Mouse (Mus musculus): ENCODE measurements around the gene Trp73. TPM values are rescaled to one million over a fixed set of nuclear protein-coding genes. Genes with fewer than 3 reads are reported as not detected.

Gene Trp73
- not detected for polyA plus RNA-seq (2014; fragmentation: Illumina TruSeq; extraction: RNeasy Lipid Tissue Mini Kit (QIAGEN cat#74804); ENCODE audit: low read depth, low replicate concordance)

DNA sequence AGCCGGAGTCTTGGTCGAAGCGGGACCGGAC is at the start of gene Trp73:
Gene Trp73 (minus strand): TSS at position 27 of the 31 bp plus-strand sequence.

DNA sequence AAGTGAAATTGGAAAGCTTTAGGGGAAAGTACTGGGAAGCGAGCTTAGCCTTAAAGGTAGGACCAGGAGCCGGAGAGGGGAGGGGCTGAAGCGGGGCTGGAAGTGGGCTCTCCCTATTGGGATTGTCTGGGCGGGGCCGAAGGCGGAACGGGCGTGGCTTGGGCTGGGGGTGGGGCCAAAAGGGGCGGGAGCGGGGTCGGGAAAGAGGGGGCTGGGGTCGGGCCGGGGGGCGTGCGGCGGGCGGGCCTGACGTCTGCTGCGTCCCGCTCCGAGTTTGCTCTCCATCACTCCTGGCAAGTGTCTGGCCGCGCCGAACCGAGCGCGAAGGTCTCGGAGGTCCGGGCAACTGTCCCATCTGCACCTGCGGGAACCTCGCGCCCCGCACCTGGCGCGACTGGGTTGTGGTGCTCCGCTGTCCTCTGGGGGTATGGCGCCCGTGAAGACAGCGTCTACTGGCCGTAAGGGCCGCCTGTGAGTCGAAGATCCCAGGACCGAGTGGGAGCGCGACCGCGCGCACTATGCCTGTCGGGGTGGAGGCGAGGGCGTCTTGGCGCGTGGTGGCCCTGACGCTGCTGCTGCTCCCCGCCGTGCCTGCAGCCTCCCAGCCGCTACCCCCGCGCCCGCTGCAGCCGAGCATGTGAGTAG is 30.6 kb upstream of the Trp73 start, which contains the start of gene Megf6:
Gene Megf6 (plus strand): TSS at position 225 of the 645 bp plus-strand sequence.

DNA sequence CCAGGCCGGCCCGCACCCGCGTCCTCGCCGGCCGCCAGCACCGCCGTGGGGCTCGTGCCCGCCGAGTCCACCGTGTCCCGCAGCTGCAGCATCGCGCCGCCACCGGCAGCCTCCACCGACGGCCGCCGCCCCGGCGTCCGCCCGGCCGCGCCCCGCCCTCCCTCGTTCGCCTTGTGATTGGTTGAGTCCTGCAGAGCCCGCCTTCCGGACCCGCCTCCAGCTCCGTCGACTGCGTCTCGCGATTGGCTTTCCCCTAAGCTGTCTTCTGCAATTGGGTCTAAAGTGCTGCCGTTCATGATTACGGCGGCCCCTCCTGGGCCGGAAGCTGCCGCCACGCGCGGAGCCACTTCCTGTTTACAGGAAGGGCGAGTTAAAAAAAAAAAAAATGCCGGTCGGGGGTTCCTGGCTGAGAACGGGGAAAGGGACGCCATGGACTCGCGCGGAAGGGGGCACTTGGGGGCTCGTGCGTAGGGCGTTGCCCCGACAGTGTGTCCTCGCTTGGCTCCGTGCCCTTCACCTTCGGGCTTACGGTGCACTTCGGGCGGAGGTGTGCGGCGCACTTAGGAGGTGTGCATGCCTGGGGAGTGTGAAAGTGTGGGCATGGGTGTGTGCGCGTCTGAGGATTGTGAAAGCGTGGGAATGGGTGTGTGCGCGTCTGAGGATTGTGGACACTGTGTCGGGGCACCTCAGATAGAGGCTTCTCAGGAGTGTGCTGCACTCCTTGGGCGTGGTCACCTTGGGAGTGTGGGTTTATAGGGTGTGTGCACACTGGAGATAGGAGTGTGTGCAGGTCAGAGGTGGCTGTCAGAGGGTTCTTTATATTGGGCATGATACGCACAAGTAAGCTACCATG is 20.8 kb upstream of the Trp73 start, which contains the start of gene Tprgl:
Gene Tprgl (minus strand): TSS at position 129 of the 853 bp plus-strand sequence.

DNA sequence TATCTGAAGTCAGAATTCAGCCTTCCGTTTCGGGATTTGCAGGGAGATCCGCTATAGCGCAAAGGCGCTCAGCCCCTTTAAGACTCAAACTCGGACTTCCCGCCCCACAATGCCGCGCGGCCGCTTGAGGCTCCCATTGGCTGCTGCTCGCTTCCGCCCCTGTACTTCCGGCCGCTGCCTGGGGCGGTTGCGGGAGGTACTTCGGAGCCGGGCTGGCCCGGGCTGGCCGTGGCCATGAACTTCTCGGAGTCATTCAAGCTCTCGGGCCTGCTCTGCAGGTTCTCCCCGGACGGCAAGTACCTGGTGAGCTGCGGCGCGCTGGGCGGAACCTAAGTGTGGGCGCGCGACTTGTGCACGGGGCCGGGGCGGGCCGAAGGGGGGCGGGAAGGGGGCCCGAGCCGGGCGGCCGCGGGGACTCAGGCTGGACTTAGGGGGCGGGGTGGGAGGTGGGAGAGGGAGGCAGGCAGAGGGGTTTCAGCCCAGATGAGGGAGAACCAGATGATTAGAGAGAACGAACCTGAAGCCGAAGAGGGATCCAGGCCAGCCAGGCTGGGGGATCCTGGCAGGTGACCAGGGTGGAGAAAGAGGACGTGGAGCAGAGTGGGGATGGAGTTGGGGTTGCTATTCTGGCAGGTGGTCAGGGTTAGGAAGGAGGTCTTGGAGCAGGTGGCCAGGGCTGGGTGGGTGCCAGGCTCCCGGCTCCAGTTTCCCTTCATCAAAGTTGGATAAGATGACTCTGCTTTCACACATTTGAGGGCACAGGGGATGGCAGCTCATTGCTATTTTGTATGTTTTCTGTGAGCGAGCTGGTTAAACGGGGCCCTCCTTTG is 2.4 kb upstream of the Trp73 start, which contains the start of gene Wrap73:
Gene Wrap73 (plus strand): TSS at position 162 of the 830 bp plus-strand sequence.

DNA sequence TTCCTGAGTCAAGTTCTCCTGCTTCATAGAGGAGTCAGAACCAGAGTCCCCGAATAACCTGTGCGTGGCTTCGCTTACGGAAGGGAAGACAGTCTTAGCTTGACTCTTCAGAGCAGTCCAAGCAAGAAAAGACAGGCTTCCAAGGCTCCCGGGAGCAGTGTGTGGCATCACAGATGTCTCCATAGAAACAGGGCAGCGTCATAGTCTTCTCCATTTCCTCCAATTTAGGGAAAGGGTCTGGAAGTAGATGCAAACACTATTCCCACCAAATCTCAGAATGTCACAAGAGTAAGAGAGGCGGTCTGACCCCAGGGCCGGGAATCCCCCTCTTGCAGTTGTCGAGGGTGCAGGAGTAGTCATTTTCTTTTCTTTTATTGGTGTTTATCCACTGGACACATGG is 97.4 kb downstream of the Trp73 start, which contains the start of gene Ccdc27:
Gene Ccdc27 (minus strand): TSS at position 101 of the 400 bp plus-strand sequence.

DNA sequence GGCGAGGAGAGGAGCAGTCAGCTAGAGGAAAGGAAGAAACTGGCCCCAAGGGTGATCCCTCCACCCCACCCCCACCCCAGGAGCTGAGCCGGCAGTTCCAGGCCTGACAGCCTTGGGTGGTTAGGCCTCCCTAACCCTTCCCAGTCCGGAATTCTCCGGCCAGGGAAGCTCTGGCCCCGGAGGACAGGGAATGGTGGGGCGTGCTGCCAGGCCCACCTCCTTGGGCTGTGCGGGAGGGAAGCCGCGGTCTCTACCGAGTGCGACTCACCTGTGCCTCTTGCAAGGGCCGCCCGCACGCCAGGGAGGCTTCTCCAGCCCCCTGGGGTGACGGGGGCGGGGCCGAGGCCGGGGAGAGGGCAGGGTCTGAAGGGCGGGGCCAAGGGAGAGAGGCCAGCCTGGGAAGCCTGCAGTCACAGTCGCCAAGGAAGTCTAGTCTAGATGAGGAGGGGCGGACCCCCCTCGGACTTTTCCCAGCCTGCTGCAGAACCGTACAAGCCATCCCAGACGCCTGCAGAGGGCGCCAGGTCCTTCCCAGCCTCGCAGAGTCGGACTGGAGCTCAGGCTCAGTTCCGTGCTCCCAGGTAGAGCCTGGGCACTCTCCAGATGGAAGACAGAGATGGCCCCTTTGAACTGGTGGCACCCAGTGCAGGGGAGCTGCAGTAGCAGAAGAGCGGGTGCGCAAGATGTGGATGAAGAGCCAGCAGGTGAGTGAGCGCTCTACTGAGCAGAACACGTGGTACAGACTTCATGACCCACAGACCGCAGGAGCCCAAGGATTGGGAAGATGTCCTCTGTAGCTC is 114.2 kb downstream of the Trp73 start, which contains the start of gene Smim1:
Gene Smim1 (minus strand): TSS at position 590 of the 800 bp plus-strand sequence.

DNA sequence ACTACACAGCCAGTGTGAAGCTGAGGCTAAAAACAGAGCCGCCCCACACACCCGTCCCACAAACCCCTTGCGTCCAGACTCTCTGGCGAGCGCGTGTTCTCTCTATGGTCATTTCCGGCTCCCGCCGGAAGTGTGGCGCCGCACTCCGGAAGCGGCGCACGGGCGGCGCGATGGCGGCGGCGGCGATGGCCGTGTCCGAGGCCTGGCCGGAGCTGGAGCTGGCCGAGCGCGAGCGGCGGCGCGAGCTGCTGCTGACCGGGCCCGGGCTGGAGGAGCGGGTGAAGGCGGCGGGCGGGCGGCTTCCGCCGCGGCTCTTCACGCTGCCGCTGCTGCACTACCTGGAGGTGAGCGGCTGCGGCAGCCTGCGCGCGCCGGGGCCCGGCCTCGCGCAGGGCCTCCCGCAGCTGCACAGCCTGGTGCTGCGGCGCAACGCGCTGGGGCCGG is 128.3 kb downstream of the Trp73 start, which contains the start of gene Lrrc47:
Gene Lrrc47 (plus strand): TSS at position 86 of the 444 bp plus-strand sequence.

Other genes with a start within 250 kb of the Trp73 start
- gene A430005L14Rik, start 183.0 kb downstream of the Trp73 start, polyA plus RNA-seq (2014; fragmentation: Illumina TruSeq; extraction: RNeasy Lipid Tissue Mini Kit (QIAGEN cat#74804); ENCODE audit: low read depth, low replicate concordance), result 24.1 TPM
- 15.6 TPM for gene Dffb, start 165.1 kb downstream of the Trp73 start, polyA plus RNA-seq (2014; fragmentation: Illumina TruSeq; extraction: RNeasy Lipid Tissue Mini Kit (QIAGEN cat#74804); ENCODE audit: low read depth, low replicate concordance)
- 26.9 TPM for gene Cep104, start 165.0 kb downstream of the Trp73 start, polyA plus RNA-seq (2014; fragmentation: Illumina TruSeq; extraction: RNeasy Lipid Tissue Mini Kit (QIAGEN cat#74804); ENCODE audit: low read depth, low replicate concordance)
- gene Lrrc47, start 128.5 kb downstream of the Trp73 start, polyA plus RNA-seq (2014; fragmentation: Illumina TruSeq; extraction: RNeasy Lipid Tissue Mini Kit (QIAGEN cat#74804); ENCODE audit: low read depth, low replicate concordance), result 26.1 TPM
- 16.1 TPM for gene Smim1, start 114.0 kb downstream of the Trp73 start, polyA plus RNA-seq (2014; fragmentation: Illumina TruSeq; extraction: RNeasy Lipid Tissue Mini Kit (QIAGEN cat#74804); ENCODE audit: low read depth, low replicate concordance)
- not detected for gene Ccdc27, start 97.5 kb downstream of the Trp73 start, polyA plus RNA-seq (2014; fragmentation: Illumina TruSeq; extraction: RNeasy Lipid Tissue Mini Kit (QIAGEN cat#74804); ENCODE audit: low read depth, low replicate concordance)
- gene Wrap73, start 2.2 kb upstream of the Trp73 start, polyA plus RNA-seq (2014; fragmentation: Illumina TruSeq; extraction: RNeasy Lipid Tissue Mini Kit (QIAGEN cat#74804); ENCODE audit: low read depth, low replicate concordance), result 10.1 TPM
- gene Tprgl, start 20.5 kb upstream of the Trp73 start, polyA plus RNA-seq (2014; fragmentation: Illumina TruSeq; extraction: RNeasy Lipid Tissue Mini Kit (QIAGEN cat#74804); ENCODE audit: low read depth, low replicate concordance), result 144 TPM
- 3.1 TPM for gene Megf6, start 30.5 kb upstream of the Trp73 start, polyA plus RNA-seq (2014; fragmentation: Illumina TruSeq; extraction: RNeasy Lipid Tissue Mini Kit (QIAGEN cat#74804); ENCODE audit: low read depth, low replicate concordance)
- not detected for gene Arhgef16, start 161.5 kb upstream of the Trp73 start, polyA plus RNA-seq (2014; fragmentation: Illumina TruSeq; extraction: RNeasy Lipid Tissue Mini Kit (QIAGEN cat#74804); ENCODE audit: low read depth, low replicate concordance)
- gene B230104I21Rik, start 195.9 kb upstream of the Trp73 start, polyA plus RNA-seq (2014; fragmentation: Illumina TruSeq; extraction: RNeasy Lipid Tissue Mini Kit (QIAGEN cat#74804); ENCODE audit: low read depth, low replicate concordance), result not detected

Measured in heart, adult 10 weeks (tissue).